Mouse (Mus musculus): ENCODE data around the gene Tmem74b. TPM values are rescaled to one million over a fixed set of nuclear protein-coding genes. Genes with fewer than 3 reads are reported as not detected.
A peak's percentile ranks its signal among the peaks of the same experiment; 100 is the strongest.

Tmem74b gene
- 1 to 10 TPM in 1 of 2 experiments, under 1 TPM in 1; 0.89 to 1.4 TPM for total RNA-seq (2021)
- long read RNA-seq, experiment 1 = 0 reads
- long read RNA-seq, experiment 2 = 0 reads

DNA sequence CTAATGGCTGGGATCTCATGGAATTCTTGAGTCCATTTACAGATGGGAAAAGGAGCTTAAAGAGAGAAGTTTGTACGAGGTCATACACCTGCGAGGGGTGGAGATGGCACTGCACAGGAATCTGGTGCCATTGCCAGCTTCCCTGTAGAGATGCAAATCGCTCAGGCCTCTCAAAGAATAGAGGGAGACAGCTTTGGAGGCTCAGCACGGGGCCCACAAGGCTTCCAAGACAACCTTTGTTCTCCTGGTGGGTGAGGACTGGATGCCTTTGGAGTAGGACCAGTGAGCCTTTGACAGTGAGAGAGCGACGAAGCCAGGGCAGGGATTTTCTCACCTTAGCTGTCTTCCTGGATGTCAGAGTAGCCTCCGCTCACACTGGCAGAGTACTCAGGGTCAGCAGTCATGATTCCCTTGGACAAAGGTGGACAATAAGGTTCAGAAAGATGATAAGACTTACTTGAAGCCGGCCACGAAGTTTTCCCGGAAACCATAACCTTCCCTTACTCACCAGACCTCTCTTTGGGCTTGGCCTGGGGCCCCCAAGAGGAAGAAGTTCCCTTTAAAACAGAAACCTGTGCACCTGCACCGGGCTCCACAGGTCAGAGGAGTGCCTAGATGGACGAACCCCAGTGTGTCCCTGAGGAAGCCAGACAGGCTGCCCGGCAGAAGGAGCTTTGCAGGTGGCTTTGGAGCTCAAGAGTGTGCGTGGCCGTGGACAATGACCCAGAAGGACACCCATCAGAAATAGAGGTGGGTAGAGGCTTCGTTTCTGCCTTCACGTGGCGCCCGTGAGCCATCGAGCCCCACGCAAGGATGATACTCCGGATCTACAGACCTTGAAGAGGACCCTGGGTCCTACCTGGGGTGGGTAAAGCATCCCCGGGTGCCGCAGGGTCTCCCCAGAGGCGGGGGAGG, at the start of gene Tmem74b:
Tmem74b (plus strand) TSS at position 778 of the 915 bp plus-strand sequence.
- no peak for DNase-seq (ENCODE audit: low spot score)

DNA sequence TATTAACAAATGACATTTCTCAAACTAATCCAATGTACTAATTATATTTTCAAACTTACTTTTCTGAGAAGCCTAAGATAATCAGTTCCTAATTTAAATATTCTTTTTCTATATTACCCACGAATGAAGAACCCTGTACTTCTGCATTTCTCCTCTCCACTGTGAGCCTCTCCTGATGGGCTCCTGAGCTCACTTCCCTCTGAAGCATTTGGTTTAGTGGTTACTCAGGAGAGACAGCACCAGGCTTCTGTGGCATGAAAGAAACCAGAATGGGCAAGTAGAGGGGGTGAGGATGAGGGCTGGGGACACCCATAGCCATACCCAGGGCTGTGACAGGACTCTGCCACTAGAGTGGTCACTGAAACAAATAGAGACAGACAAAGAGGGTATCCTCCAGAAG, 49.8 kb upstream of the Tmem74b start:
- DNase-seq (ENCODE audit: low spot score) = no peak

DNA sequence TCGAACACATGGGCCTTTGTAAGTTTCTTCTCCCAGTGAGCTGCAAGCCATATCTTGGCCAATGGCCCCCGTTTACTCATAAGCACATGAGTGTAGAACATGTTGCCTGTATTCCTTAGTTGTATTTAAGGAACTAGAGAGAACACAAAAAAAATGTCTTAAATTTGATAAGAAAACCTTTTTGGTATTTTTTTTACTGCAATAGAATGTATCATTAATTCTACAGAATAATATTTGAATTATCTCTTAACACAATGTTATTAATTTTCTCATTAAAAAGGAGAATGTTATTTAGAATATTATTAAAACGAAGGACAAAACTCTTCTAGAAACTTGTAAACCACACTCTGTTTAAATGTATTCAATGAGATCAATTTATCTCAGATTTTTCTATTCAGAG, 33.4 kb upstream of the Tmem74b start, which contains the start of gene Rad21l:
Rad21l (minus strand) TSS at position 101 of the 400 bp plus-strand sequence.
- no peak for DNase-seq (ENCODE audit: low spot score)

DNA sequence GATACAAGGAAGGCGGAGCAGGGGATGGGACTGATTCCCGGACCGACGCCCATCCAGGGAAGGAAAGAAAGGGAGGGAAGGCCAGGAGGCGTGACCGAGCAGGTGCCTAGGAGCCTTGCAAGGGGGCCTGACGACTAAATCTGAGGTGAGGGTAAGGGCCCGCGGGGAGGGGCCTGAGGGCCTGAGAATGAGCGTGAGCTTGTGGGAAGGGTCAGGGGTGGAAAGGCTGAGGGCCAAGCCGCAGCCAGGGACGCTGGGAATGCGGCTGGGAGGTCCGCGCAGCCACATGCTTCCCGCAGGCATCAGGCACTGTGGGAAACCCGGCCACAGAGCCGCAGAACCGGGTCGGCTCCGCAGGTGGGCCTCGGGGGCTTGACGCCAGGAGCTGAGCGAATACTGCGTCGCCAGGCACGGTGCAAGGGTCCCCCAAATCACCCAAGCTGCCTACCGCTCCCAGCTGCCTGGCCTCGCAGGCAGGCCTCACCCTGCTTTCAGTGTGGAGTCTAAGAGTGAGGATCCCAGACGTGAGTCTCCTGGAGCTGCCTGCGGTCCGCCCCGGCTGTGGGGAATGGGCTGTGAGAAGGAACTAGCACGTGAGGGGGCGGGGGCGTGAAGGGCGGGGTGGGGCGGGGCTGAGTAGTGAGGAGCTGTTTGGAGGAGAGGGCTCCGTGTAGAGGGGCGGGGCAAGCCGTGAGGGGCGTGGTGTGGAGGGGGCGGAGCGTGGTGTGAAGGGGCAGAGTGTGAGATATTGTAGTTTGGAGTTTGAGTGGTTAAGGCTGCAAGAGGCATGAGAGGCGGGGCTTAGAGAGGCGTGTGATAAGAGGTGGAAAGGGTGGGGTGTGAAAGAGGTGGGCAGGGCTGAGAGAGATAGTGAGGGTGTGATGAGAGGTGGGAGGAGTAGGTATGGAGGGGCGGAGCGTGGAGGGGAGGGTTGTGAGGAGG, 31.5 kb upstream of the Tmem74b start:
- DNase-seq (ENCODE audit: low spot score) = no peak

DNA sequence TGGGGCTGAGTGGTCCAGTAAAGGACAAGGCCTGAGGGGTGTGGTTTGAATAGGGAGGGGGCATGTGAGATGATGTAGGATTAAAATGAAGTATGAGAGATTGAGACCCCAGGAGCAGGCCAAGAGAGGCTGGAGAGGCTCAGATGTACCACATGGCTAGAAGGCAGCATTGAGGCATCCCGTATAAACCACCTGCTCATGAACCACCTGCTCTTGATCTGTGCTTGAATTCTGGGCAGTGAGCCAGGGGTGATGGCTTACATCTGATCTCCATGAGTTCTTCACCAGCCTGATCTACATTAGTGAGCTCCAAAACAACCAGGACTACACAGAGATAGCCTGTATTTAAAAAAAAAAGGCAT, 30.9 kb upstream of the Tmem74b start:
- DNase-seq (ENCODE audit: low spot score) = no peak

DNA sequence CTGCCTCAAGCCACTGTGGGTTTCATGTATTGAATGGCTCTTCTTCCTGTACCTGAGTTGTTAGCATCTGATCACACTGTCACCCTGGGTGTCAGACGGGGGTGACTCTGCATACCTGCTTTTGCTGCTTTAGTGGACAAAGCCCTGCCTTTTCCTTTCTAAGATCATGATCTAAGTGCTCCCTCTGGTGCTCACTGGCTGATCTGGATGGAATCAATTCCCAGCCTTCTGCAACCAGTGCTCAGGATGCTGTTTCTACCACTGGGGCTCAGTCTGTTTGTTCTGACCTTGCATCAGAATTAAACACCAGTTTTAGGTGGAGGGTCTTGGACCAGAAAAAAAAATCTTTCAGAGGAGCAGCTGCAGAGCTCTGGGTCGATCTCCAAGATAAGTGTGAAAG, 25.6 kb upstream of the Tmem74b start:
- DNase-seq (ENCODE audit: low spot score) = no peak

DNA sequence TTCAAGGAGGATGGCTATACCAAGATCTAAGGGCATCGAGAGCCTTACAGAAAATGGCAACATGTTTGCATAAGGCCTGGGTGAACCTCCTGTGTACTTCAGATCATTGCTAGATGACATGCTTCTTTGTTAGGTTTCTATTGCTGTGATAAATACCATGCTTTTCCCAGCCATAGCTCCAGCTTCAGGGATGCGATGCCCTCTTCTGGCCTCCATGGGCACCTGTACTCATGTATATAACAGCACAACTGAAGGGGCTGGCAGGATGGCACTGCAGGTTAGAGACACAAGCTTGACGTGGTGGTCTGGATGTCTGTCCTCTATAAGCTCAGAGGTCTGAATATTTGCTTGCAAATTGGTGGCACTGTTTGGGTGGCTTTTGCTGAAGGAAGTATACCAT, 19.5 kb upstream of the Tmem74b start:
- no peak for DNase-seq (ENCODE audit: low spot score)

DNA sequence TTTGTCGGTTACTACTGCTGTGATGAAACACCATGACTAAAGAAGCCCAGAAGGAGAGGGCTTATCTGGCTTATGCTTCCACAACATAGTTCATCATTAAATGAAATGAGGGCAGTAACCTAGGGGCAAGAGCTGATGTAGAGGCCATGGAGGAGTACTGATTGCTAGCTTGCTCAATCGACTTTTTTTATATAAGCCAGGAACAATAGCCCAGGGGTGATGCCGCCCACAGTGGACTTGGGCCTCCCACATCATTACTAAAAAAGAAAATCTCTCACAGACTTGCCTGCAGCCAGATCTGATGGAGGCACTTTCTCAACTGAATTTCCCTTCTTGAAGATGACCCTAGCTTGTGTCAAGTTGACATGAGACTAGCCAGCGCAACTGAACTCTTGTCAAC, 18.8 kb upstream of the Tmem74b start:
- no peak for DNase-seq (ENCODE audit: low spot score)

DNA sequence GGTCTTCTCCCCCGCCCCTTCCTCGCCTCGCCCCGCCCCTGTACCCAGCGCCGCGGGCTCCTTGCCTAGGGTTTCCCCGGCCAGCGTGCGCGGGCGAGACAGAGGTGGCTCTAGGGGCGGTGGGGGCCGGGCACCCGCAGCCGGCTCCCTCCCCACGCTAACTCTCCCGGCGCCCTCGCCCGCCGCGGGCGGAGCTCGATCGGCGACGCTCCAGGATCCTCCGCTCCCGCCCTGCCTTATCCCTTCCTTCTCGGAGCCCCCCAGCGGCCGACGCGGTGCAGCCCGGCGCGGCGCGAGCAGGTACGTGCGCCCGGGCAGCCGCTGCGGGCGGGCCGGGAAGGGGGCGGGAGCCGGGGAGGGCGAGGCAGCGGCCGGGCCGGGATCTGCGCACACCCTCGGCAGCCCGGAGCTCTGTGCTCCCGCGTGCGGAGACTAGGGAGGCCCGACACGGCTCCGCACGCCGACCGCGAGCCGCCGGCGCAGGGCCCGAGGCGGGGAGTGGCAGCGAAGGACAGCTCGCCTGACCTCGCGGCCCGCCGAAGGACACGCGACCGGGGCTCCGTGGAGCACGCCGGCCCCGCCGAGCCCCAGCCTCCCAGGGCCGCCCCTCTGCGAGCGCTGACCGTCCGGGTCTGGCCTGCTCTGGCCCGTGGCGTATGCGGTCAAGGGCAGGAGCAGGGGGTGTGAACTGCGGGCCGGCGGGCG, 490 bp downstream of the Tmem74b start:
- peak; percentile 35 for DNase-seq (ENCODE audit: low spot score)

DNA sequence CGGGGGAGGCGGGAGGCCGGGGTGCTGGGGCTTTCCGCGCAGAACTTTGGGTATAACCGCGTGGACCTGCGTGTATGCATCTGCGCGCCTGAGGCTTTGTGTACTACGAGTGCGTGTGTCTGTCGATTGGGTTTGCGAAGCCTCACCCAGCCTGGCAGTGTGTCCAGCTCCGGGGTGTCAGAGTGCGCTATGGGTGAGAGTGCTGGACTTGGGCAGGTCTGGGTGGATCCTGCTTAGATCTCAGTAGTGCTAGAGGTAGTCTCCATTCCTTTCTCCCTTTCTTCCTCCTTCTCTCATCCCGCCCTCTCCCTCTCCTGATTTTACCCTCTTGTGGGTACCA, 1.0 kb downstream of the Tmem74b start:
- DNase-seq (ENCODE audit: low spot score) = no peak

DNA sequence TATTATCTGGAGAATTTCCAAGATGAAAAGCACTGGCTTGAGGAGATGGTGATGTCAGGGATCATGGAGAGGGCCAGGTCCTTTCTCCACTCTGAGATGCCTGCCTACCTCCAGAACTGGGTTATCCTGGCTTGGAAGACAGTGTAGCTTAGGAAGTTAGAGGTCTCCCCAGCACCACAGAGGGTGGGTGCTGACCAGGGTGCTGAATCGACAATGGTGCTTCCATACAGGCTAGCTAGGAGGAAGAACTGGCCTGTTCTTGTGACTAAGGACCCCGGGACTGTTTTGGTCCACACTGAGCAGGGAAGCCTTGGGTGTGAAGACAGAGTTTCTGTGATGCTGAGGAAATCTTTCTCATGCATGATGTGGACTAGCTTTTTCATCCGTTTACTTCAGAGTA, 10.8 kb downstream of the Tmem74b start:
- DNase-seq (ENCODE audit: low spot score) = no peak

DNA sequence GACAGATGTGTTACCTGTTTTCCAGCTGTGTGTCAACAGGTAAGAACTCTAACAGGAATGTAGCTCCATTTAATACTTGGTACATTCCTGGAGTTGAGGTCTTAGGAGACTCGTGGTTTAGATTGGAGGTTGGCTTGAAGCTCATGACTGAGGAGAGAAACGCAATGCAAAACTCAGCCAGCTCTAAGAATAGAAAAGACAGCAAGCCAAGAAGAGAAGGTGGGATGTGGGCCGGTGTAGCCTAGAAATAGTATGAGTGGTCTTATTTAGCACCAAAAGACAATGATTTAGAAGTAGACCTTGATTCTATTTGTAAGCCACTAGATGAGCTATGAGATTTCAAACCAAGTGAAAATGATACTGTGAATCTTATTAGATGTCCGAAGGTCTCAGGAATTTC, 13.7 kb downstream of the Tmem74b start:
- no peak for DNase-seq (ENCODE audit: low spot score)

DNA sequence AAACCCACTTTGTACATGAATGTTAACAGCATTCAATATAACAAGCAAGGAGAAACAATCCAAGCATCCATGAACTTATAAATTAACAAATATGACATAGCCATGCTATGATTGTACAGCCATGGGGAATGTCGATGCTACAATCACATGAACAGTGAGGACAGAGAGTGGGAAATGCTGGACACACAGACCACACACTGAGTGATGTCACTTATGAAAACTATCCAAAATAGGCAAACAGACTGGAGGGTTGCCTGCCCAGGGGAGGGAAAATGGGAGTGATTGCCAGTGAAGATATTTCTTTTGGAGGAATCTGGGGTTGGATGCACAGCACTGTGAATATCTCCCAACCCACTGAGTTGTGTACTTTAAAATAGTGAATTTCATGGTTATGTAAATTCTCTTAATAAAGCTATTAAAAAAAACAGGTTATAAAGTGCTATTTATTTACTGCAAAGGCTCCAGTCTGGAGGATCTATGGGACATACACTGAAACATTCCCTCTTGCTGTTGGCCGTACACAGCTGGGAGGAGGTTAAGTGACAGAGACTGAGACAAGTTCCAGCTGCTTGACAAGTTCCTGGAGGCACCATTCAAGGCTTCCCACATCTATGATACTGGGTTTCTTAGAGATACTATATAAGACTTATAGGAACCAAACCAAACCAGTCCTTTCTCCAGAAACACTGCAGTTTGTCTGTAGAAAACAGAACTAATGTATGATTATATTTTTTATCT, 14.7 kb downstream of the Tmem74b start:
- DNase-seq (ENCODE audit: low spot score) = no peak

DNA sequence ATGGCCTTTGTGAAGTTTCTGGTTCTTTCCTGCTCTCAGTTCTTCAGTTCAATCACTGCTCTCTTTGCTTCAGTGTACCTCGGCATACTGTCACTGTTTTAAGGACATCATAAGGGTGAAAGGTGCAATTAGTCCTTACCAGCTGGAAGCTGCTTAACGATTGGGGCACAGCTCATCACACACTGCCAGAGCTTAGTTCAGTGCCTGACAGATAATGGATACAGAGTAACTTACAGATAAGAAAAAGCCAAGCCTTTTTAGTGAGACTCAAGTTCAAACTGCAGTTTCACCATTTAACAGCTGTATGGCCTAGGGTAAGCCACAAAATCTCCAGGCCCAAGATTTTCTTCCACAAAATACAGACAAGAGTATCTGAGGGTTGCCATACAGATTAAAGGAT, 22.3 kb downstream of the Tmem74b start:
- no peak for DNase-seq (ENCODE audit: low spot score)

DNA sequence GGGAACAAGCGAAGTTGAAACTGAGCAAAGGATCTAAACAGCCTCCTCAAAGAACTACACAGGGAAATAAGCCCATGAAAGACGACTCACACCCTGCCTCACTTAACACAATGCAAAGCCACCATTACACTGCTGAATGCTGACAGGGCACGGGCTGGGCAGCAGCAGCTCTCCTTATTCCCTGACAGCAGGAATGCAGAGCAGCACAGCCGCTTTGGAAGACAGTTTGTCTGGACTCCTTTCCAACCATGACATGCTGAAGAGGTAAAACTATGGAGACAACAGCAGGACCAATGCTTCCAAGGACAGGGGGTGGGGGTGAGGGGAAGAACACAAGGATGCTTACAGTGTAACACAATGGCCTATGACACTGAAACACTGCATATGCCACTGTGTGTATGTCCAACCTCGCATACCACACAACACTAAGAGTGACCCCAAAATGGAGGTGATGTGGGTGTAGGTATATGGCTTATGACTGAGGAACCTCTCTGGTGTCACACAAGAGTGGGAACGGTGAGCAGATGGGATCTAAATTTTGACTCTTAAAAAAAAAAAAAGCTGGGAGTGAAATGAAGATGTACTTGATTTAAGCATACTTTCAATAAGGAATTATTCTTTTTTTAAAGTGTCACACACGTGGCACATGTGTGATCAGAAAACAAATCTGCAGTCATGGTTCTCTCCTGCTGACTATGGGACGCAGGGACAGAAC, 31.5 kb downstream of the Tmem74b start:
- no peak for DNase-seq (ENCODE audit: low spot score)

DNA sequence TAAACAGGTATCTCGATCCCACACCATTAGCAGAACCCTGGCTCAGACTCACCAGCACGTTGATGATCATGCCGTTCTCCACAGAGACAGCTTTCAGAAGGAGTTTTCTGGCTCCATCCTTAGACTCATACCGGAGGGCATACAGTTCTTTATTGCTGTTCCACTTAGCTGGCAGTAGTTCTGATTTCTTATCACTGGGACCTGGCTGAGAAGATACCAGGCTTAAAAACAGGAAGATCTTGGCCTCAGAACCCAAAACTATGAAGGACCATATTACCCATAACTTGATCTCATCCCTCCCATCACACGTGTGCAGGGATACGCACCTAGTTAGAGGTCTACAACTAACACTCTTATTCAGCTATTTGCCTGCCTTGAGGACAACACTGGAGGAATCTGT, 33.6 kb downstream of the Tmem74b start:
- DNase-seq (ENCODE audit: low spot score) = no peak

DNA sequence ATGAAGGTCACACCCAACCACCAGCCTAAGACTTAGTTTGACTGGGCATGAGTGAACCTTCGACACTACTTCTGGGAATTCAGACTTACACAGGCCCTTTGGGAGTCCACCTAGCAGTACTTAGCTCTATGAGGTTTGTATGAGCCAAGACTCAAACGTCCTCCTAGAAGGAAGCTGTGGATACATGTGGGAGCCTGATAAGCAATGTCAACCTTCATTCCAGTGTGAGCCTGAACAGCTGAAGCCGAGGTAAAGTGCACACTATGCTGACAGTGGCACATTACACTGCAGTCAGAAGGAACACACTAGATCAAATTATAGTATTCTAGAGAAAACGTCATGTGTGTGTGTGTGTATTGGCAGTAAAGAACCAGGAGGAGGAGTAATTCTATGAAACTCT, 36.7 kb downstream of the Tmem74b start:
- no peak for DNase-seq (ENCODE audit: low spot score)

DNA sequence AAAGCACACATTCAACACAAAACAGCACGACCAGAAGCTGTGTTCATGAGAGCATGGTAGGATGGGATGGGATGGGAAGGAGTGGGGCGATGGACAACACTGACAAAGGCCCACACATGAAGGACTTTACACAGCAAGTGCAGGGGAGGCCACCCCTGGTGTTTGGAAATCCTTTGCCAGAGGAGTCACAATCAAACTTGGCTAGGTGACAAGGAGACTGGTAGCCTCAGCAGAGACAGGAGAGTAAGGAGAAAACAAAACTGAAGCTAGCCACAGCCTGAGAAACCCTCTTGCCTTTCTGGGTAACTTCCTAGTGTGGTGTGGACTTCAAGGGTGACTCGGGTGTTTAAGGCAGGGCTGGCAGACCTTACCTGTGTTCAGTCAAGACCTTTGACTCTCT, 37.3 kb downstream of the Tmem74b start:
- DNase-seq (ENCODE audit: low spot score) = no peak

DNA sequence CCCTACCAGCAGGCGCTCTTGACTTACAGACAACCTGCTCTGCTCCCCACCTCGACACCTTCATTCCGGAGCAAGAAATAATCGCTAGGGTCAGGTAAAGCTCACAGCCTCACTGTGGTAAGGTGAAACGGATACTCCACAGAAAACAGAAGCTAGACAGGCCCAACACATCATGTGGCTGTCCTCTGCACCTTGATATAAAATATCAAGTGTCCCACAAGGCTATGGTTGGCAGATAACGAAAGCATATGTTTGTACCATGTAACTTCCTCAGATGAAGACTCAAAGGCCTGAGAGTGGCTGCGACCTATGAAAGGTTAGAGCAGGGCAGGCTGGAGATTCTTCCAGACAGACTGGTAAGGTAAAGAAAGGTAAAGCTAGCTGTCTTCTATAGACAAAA, 37.7 kb downstream of the Tmem74b start:
- no peak for DNase-seq (ENCODE audit: low spot score)
